Mouse (Mus musculus): Measurements from ENCODE around the gene Adamts17.

GRCm38 (mm10) chr7:67149707-67150106 lies 310.2 kb downstream of the Adamts17 start:
- no peak for TF ChIP-seq CTCF (IDR thresholded peaks at IDR 0.05; ENCODE audit: extremely low read depth, insufficient read depth, low read length)
- TF ChIP-seq POLR2A (IDR thresholded peaks at IDR 0.05; ENCODE audit: extremely low read depth, insufficient read depth, low read length) = no peak
